Mouse (Mus musculus) forebrain, embryonic 11.5 days (tissue): ENCODE results near the gene Has1. TPM values are rescaled to one million over a fixed set of nuclear protein-coding genes. Genes with fewer than 3 reads are reported as not detected.
A peak's percentile ranks its signal among the peaks of the same experiment; 100 is the strongest.

Experiments used
- ATAC-seq: fragments of 200-750 bp; cut with Nextera tagmentation; replicated peaks from 2 replicates; pipeline ENCODE4 v1.8.0; 2017; ENCODE audit warnings: moderate TSS enrichment; ENCODE audit not compliant: low FRiP score
- DNase-seq: peaks from one replicate; pipeline ENCODE4 v3.0.0-alpha.2; 2017; ENCODE audit warnings: low spot score
- H3K27ac ChIP-seq: fragments of 300-500 bp; sonication (generic); 2 replicates; pipeline ENCODE4 v1.5.1; 2014; ENCODE audit warnings: low read depth, low read length
- H3K27me3 ChIP-seq: fragments of 300-500 bp; sonication (generic); 2 replicates; pipeline ENCODE4 v1.6.1; 2014; ENCODE audit warnings: mild to moderate bottlenecking, low read length, mixed read lengths; ENCODE audit not compliant: control insufficient read depth, insufficient read depth
- H3K36me3 ChIP-seq: fragments of 300-500 bp; sonication (generic); 2 replicates; pipeline ENCODE4 v1.6.1; 2014; ENCODE audit warnings: mild to moderate bottlenecking, low read length, moderate library complexity, mixed read lengths; ENCODE audit not compliant: control insufficient read depth, insufficient read depth
- H3K4me1 ChIP-seq: fragments of 300-500 bp; sonication (generic); replicated peaks from 2 replicates; pipeline ENCODE4 v1.6.1; 2014; ENCODE audit warnings: low read length, mixed read lengths; ENCODE audit not compliant: control insufficient read depth, insufficient read depth
- H3K4me2 ChIP-seq: fragments of 300-500 bp; sonication (generic); 2 replicates; pipeline ENCODE4 v1.6.1; 2014; ENCODE audit warnings: low read depth, mild to moderate bottlenecking, low read length, moderate library complexity, mixed read lengths; ENCODE audit not compliant: severe bottlenecking
- H3K4me3 ChIP-seq: fragments of 300-500 bp; sonication (generic); 2 replicates; pipeline ENCODE4 v1.5.1; 2014; ENCODE audit warnings: low read depth, low read length
- H3K9ac ChIP-seq: fragments of 300-500 bp; sonication (generic); 2 replicates; pipeline ENCODE4 v1.6.1; 2014; ENCODE audit warnings: low read length
- H3K9me3 ChIP-seq: fragments of 300-500 bp; sonication (generic); 2 replicates; pipeline ENCODE4 v1.6.1; 2016; ENCODE audit warnings: low read length, mixed read lengths; ENCODE audit not compliant: control insufficient read depth
- WGBS: fragments of 180-500 bp; shearing (Covaris S2); extraction: QIAGEN DNeasy Blood & Tissue Kit; methylation state at CpG from one replicate; pipeline ENCODE4 v1.1.7; 2014; 5-methylcytosine and 5-hydroxymethylcytosine counted together
- polyA plus RNA-seq: library from polyadenylated mRNA; unstranded; fragments of >200 nt; fragmentation: Nextera tagmentation; extraction: Ambion mirVana; gene quantifications from 2 replicates; pipeline ENCODE4 v1.2.1, GENCODE M21; 2014

Gene Has1
- polyA plus RNA-seq, 1 experiment from 2014 or later = 1.5 TPM

DNA sequence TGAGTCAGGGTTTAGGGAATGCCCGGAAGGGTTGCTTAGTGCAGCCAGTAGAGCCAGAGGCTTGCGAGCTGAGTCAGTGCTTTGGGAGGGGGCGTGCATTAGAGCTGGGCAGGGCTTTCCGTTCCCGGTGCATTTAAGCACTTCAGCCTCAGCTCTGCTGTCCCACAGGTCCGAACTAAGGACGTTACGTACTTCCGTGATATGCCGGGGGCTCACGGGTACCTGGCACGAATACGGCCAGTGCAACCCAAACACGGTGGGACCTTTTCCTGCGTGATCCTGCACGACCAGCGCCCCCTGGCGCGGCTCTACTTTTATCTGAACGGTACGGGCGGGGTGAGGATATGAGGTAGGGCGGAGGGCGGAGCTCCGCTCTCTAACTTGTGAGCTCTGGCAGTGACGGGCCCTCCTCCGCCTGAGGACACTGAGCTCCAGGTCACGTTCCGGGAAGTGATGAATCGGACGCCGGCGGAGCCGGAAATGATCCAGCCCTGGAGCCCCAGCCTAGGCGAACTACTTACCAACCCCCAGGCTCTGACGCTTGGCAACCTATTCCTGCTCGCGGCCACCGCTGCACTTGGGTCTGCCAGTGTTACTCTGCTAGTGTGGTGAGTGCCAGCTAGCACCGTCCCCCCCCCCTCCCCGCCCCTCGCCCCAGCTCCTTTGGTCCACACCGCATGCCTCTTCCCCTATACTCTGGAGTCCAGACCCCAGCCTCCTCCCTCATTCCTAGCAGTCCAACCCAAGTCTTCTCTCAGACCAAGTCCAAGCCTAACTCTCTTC is 16.9 kb downstream of the Has1 start:
- H3K4me1 ChIP-seq = peaks cover 15% of the 10 kb centered on the region; the same call in 1 of the 2 replicates
- no peaks in the 10 kb centered on the region for H3K9me3 ChIP-seq
- DNase-seq = peak; percentile 92
- H3K27me3 ChIP-seq = no peaks in the 10 kb centered on the region
- peak overlapping the region; percentile 40 for H3K4me3 ChIP-seq
- peak overlapping the region; percentile 57 for H3K27ac ChIP-seq
- peak overlapping the region; percentile 54 for H3K9ac ChIP-seq
- H3K4me2 ChIP-seq = peak overlapping the region; percentile 60
- peak; percentile 96 for ATAC-seq
- 1% methylated on average over 41 of the region's 43 CpGs for WGBS
- no peaks in the 10 kb centered on the region; the same call in 1 of the 2 replicates for H3K36me3 ChIP-seq

DNA sequence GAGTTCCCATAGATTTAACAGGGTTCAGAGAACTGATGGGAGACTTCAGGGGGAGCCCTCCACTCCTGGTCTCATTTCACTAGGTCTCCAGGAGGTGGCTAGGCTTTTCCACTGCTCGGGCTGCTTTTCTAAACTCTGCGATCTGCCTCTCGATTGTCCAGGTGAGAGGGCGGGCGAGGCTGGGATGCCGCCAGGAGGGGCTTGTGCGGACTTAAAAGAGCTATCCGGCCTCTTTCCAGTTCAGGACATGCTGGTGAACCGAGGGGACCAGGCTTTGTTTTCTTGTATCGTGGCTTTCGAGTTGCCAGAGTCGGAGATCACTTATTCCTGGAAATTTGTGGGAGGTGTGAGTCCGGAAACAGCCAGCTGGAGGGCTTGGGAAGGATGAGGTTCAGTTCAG is 17.6 kb downstream of the Has1 start:
- Histone ChIP-seq H3K4me1 (peaks cover 15% of the 10 kb centered on the region; the same call in 1 of the 2 replicates), H3K9ac (peak overlapping the region; percentile 54), H3K27ac (peak overlapping the region; percentile 57), H3K9me3 (no peaks in the 10 kb centered on the region), H3K4me2 (peak overlapping the region; percentile 60), H3K36me3 (no peaks in the 10 kb centered on the region; the same call in 1 of the 2 replicates), H3K4me3 (peak overlapping the region; percentile 40), H3K27me3 (no peaks in the 10 kb centered on the region)
- 4% methylated on average over 13 of the region's 13 CpGs for WGBS
- ATAC-seq = peak; percentile 5; the same call in 1 of the 2 replicates
- peak; percentile 60 for DNase-seq

DNA sequence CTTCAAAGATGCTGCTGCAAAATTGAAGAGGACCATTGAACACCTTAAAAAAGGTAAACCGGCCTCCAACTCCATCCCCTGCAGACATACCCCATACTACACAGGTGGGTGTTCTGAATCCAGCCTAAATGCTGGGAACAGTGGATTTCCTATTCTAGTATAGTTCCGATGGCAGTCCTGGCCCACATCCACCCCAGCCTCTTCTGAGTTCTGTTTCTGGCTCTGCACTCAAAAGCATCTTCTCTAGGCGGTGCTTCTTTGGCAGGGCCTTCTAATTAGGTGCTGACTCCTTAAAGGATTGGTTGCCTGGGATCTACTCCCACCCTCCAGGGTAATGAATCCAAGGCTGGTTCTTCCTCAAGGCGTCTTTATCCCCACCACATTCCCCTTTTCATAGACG is 18.9 kb downstream of the Has1 start:
- no peak for DNase-seq
- Histone ChIP-seq H3K27ac (no peak overlapping the region), H3K9ac (no peak overlapping the region), H3K4me3 (no peak overlapping the region), H3K36me3 (no peaks in the 10 kb centered on the region; the same call in 1 of the 2 replicates), H3K4me1 (peaks cover 15% of the 10 kb centered on the region; the same call in 1 of the 2 replicates), H3K4me2 (no peak overlapping the region), H3K9me3 (no peaks in the 10 kb centered on the region), H3K27me3 (no peaks in the 10 kb centered on the region)
- WGBS = 80% methylated on average over 5 of the region's 5 CpGs
- no peak for ATAC-seq

DNA sequence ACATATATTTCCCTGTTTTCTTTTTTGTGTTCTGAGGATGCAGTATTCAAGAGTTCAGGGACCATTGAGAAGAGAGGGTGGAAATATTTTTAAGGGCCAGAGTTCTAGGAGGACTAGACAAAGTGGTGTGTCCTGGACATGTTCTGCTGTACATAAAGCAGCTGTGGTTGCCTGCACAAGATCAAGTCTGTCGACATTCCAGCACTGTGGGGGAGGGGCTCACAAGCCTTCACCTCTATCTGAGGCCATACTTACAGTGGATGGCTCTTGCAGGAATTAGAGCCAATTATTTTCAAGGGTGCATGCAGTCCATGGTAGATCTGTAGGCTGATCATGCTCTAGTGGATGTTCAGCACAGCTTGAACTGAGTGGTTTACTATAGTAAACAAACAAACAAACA is 20.1 kb downstream of the Has1 start:
- Histone ChIP-seq H3K4me3 (no peak overlapping the region), H3K27ac (no peak overlapping the region), H3K9ac (no peak overlapping the region), H3K4me1 (peaks cover 15% of the 10 kb centered on the region; the same call in 1 of the 2 replicates), H3K4me2 (no peak overlapping the region), H3K36me3 (no peaks in the 10 kb centered on the region; the same call in 1 of the 2 replicates), H3K27me3 (no peaks in the 10 kb centered on the region), H3K9me3 (no peaks in the 10 kb centered on the region)
- DNase-seq = no peak
- no peak for ATAC-seq
- 23% methylated on average over 1 of the region's 1 CpGs for WGBS

DNA sequence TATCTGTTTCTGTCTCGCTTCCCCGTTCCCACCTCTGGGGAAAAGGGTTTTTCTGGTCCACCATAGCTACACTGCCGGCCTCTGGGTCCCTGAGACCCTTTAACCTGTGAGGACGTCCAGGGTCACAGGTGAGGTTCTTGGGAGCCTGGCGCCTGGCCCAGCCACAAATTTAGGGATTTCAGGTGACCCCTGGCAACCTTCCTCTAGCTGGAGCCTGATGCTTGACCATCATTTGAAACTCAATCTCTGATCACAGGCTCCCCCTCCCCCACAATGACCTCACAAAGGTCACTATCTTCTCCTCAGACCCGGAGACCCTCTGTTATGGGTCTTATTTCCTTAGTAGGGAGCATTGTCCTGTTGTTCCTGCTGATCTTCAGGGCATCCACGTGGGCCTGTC is 24.3 kb downstream of the Has1 start:
- Histone ChIP-seq H3K36me3 (no peaks in the 10 kb centered on the region; the same call in 1 of the 2 replicates), H3K4me2 (peak overlapping the region; percentile 88; the same call in 1 of the 2 replicates), H3K9me3 (no peaks in the 10 kb centered on the region), H3K27me3 (no peaks in the 10 kb centered on the region), H3K4me1 (peaks cover 4% of the 10 kb centered on the region; the same call in 1 of the 2 replicates), H3K27ac (no peak overlapping the region), H3K4me3 (peak overlapping the region; percentile 83), H3K9ac (no peak overlapping the region)
- no peak for DNase-seq
- 70% methylated on average over 7 of the region's 7 CpGs for WGBS
- ATAC-seq = no peak

- H3K4me3 ChIP-seq = peak overlapping the region; percentile 83
- no peaks in the 10 kb centered on the region; the same call in 1 of the 2 replicates for H3K36me3 ChIP-seq
- H3K27me3 ChIP-seq = no peaks in the 10 kb centered on the region
- ATAC-seq (no peak), DNase-seq (peak; percentile 53)
- H3K27ac ChIP-seq = no peak overlapping the region; the same call in 1 of the 2 replicates
- H3K4me1 ChIP-seq = peaks cover 6% of the 10 kb centered on the region; the same call in 1 of the 2 replicates
- H3K4me2 ChIP-seq = peak overlapping the region; percentile 88
- 65% methylated on average over 19 of the region's 23 CpGs for WGBS
- H3K9ac ChIP-seq = peak overlapping the region; percentile 91
- H3K9me3 ChIP-seq = no peaks in the 10 kb centered on the region
Observed at GRCm38 (mm10) chr17:17829816-17830535, 25.0 kb downstream of the Has1 start.

DNA sequence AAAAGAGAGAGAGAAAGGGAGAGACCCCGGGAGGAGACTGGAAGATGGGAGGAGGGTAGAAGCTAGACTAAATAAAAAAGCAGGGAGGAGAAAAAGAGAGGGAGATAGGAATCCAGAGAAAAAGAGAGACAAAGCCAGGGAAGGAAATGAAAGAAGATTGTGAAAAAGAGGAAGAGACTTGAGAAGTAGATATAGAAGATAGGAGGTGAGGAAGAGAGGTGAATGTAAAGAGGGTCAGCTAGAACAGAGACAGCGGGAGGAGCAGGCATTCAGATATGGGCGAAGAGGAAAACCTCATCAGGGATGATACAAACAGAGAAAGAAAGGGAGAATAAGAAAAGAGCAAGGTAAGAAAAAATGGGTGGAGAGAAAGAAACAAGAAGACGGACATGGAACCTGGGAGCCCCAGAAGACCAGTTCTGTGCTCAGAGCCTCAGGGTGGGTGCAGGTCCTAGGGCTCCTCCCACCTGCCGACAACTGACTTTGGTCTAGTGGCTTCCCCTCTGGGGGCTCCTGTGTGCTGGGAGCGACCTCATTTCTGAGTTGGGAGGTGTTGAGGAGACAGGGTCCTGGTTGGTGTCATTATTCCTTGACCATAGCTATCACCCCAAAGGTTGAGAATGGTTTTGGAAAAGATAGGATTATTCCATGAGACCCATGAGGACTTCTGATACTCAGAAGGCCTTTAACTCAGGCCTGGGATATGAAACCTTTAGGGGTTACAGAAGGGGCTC is 25.8 kb downstream of the Has1 start:
- Histone ChIP-seq H3K4me3 (peak overlapping the region; percentile 83), H3K36me3 (no peaks in the 10 kb centered on the region; the same call in 1 of the 2 replicates), H3K27me3 (no peaks in the 10 kb centered on the region), H3K9me3 (no peaks in the 10 kb centered on the region), H3K9ac (peak overlapping the region; percentile 91), H3K4me1 (peaks cover 2% of the 10 kb centered on the region; the same call in 1 of the 2 replicates), H3K4me2 (peak overlapping the region; percentile 88), H3K27ac (peak overlapping the region; percentile 99)
- WGBS = 6% methylated on average over 6 of the region's 6 CpGs
- DNase-seq (peak; percentile 55), ATAC-seq (no peak)
